Mouse (Mus musculus) heart, embryonic 11.5 days (tissue): ENCODE measurements around the gene Dio1. TPM values are rescaled to one million over a fixed set of nuclear protein-coding genes. Genes with fewer than 3 reads are reported as not detected.

Experiments
- ATAC-seq: fragments of 200-750 bp; cut with Nextera tagmentation; replicated peaks from 2 replicates; pipeline ENCODE4 v1.8.0; 2017; ENCODE audit warnings: moderate library complexity; ENCODE audit not compliant: insufficient number of reproducible peaks, low FRiP score, low TSS enrichment
- H3K27ac ChIP-seq: fragments of 300-500 bp; sonication (generic); 2 replicates; pipeline ENCODE4 v1.5.1; 2014; ENCODE audit warnings: mild to moderate bottlenecking, low read depth, low read length
- H3K27me3 ChIP-seq: fragments of 300-500 bp; sonication (generic); 2 replicates; pipeline ENCODE4 v1.6.1; 2014; ENCODE audit warnings: mild to moderate bottlenecking, low read length, mixed read lengths; ENCODE audit not compliant: control insufficient read depth, insufficient read depth
- H3K36me3 ChIP-seq: fragments of 300-500 bp; sonication (generic); 2 replicates; pipeline ENCODE4 v1.6.1; 2014; ENCODE audit warnings: mild to moderate bottlenecking, low read length, moderate library complexity, mixed read lengths; ENCODE audit not compliant: control insufficient read depth, insufficient read depth
- H3K4me1 ChIP-seq: fragments of 300-500 bp; sonication (generic); 2 replicates; pipeline ENCODE4 v1.6.1; 2014; ENCODE audit warnings: low read length; ENCODE audit not compliant: control insufficient read depth, insufficient read depth
- H3K4me2 ChIP-seq: fragments of 300-500 bp; sonication (generic); 2 replicates; pipeline ENCODE4 v1.6.1; 2014; ENCODE audit warnings: mild to moderate bottlenecking, moderate library complexity
- H3K4me3 ChIP-seq: fragments of 300-500 bp; sonication (generic); 2 replicates; pipeline ENCODE4 v1.5.1; 2014; ENCODE audit warnings: low read depth, low read length
- H3K9ac ChIP-seq: fragments of 300-500 bp; sonication (generic); 2 replicates; pipeline ENCODE4 v1.6.1; 2014; ENCODE audit warnings: mild to moderate bottlenecking, low read depth, low read length, moderate library complexity
- H3K9me3 ChIP-seq: fragments of 300-500 bp; sonication (generic); replicated peaks from 2 replicates; pipeline ENCODE4 v1.6.1; 2016; ENCODE audit warnings: low read length; ENCODE audit not compliant: control insufficient read depth
- WGBS: fragments of 180-500 bp; shearing (Covaris S2); extraction: QIAGEN DNeasy Blood & Tissue Kit; methylation state at CpG from one replicate; pipeline ENCODE4 v1.1.7; 2014; ENCODE audit not compliant: insufficient replicate concordance; 5-methylcytosine and 5-hydroxymethylcytosine counted together
- polyA plus RNA-seq: library from polyadenylated mRNA; unstranded; fragments of >200 nt; fragmentation: Nextera tagmentation; extraction: Ambion mirVana; gene quantifications from 2 replicates; pipeline ENCODE4 v1.2.1, GENCODE M21; 2014

The Dio1 gene
- polyA plus RNA-seq = not detected in 2 replicates

GRCm38 (mm10) chr4:107306966-107307365 is at the start of gene Dio1:
Gene Dio1 (minus strand): TSS chr4:107307169.
- WGBS = 50% methylated on average over 6 of the region's 6 CpGs
- Histone ChIP-seq H3K4me2 (no peak within 1 kb of the TSS), H3K27me3 (no peaks in the 10 kb centered on the region), H3K4me1 (0 out of 2 replicates have a peak, but pooled peaks cover 5% of the 10 kb centered on the region), H3K36me3 (no peaks in the 10 kb centered on the region), H3K9me3 (no peaks in the 10 kb centered on the region), H3K4me3 (no peak within 1 kb of the TSS), H3K9ac (no peak within 1 kb of the TSS), H3K27ac (no peak within 1 kb of the TSS)
- ATAC-seq = no peak

- 61% methylated on average over 4 of the region's 4 CpGs for WGBS
- no peak overlapping the region for H3K27ac ChIP-seq
Measured at GRCm38 (mm10) chr4:107354543-107354942, 47.6 kb upstream of the Dio1 start.

GRCm38 (mm10) chr4:107354126-107354525 is 47.2 kb upstream of the Dio1 start:
- Histone ChIP-seq H3K9ac (no peak overlapping the region), H3K9me3 (no peaks in the 10 kb centered on the region), H3K27me3 (no peaks in the 10 kb centered on the region), H3K36me3 (0 out of 2 replicates have a peak, but pooled peaks cover 2% of the 10 kb centered on the region), H3K27ac (no peak overlapping the region), H3K4me2 (no peak overlapping the region), H3K4me1 (no peaks in the 10 kb centered on the region), H3K4me3 (no peak overlapping the region)
- no peak for ATAC-seq
- 75% methylated on average over 5 of the region's 5 CpGs for WGBS

More at GRCm38 (mm10) chr4:107354543-107354942, 47.6 kb upstream of the Dio1 start:
- Histone ChIP-seq H3K4me2 (no peak overlapping the region), H3K9me3 (no peaks in the 10 kb centered on the region), H3K9ac (no peak overlapping the region), H3K36me3 (0 out of 2 replicates have a peak, but pooled peaks cover 2% of the 10 kb centered on the region), H3K4me1 (no peaks in the 10 kb centered on the region), H3K27me3 (no peaks in the 10 kb centered on the region), H3K4me3 (no peak overlapping the region)
- ATAC-seq = no peak

- 87% methylated on average over 3 of the region's 3 CpGs for WGBS
- Histone ChIP-seq H3K36me3 (0 out of 2 replicates have a peak, but pooled peaks cover 2% of the 10 kb centered on the region), H3K9ac (no peak overlapping the region), H3K4me3 (no peak overlapping the region), H3K27ac (no peak overlapping the region), H3K4me1 (0 out of 2 replicates have a peak, but pooled peaks cover 2% of the 10 kb centered on the region), H3K4me2 (no peak overlapping the region), H3K9me3 (no peaks in the 10 kb centered on the region), H3K27me3 (no peaks in the 10 kb centered on the region)
- ATAC-seq = no peak
Measured at GRCm38 (mm10) chr4:107353612-107354011, 46.6 kb upstream of the Dio1 start.

- H3K9ac ChIP-seq = no peak overlapping the region
- H3K4me1 ChIP-seq = 0 out of 2 replicates have a peak, but pooled peaks cover 2% of the 10 kb centered on the region
- ATAC-seq = no peak
Measured at GRCm38 (mm10) chr4:107351368-107351767, 44.4 kb upstream of the Dio1 start.

GRCm38 (mm10) chr4:107349311-107350008 is 42.5 kb upstream of the Dio1 start:
- Histone ChIP-seq H3K4me1 (0 out of 2 replicates have a peak, but pooled peaks cover 2% of the 10 kb centered on the region), H3K27ac (no peak overlapping the region), H3K4me2 (no peak overlapping the region; the same call in 1 of the 2 replicates), H3K9me3 (no peaks in the 10 kb centered on the region), H3K4me3 (no peak overlapping the region), H3K27me3 (no peaks in the 10 kb centered on the region), H3K36me3 (no peaks in the 10 kb centered on the region), H3K9ac (no peak overlapping the region)
- WGBS = 54% methylated on average over 8 of the region's 8 CpGs
- no peak for ATAC-seq

More at GRCm38 (mm10) chr4:107351368-107351767, 44.4 kb upstream of the Dio1 start:
- H3K9me3 ChIP-seq = no peaks in the 10 kb centered on the region
- H3K36me3 ChIP-seq = no peaks in the 10 kb centered on the region
- no peak overlapping the region for H3K4me2 ChIP-seq
- H3K4me3 ChIP-seq = no peak overlapping the region
- H3K27me3 ChIP-seq = no peaks in the 10 kb centered on the region
- H3K27ac ChIP-seq = no peak overlapping the region

GRCm38 (mm10) chr4:107348529-107349310 is 41.8 kb upstream of the Dio1 start:
- ATAC-seq = no peak
- WGBS = 66% methylated on average over 20 of the region's 20 CpGs
- H3K9ac ChIP-seq = no peak overlapping the region
- H3K4me2 ChIP-seq = no peak overlapping the region; the same call in 1 of the 2 replicates
- no peaks in the 10 kb centered on the region for H3K9me3 ChIP-seq
- H3K27me3 ChIP-seq = no peaks in the 10 kb centered on the region
- no peak overlapping the region for H3K27ac ChIP-seq
- no peaks in the 10 kb centered on the region for H3K36me3 ChIP-seq
- H3K4me1 ChIP-seq = 0 out of 2 replicates have a peak, but pooled peaks cover 2% of the 10 kb centered on the region
- no peak overlapping the region for H3K4me3 ChIP-seq

GRCm38 (mm10) chr4:107347221-107347620 is 40.3 kb upstream of the Dio1 start:
- no peak overlapping the region for H3K4me3 ChIP-seq
- H3K27ac ChIP-seq = no peak overlapping the region
- 80% methylated on average over 6 of the region's 6 CpGs for WGBS
- 0 out of 2 replicates have a peak, but pooled peaks cover 2% of the 10 kb centered on the region for H3K4me1 ChIP-seq
- ATAC-seq = no peak
- H3K9ac ChIP-seq = no peak overlapping the region
- no peaks in the 10 kb centered on the region for H3K27me3 ChIP-seq
- H3K36me3 ChIP-seq = no peaks in the 10 kb centered on the region
- no peak overlapping the region for H3K4me2 ChIP-seq
- no peaks in the 10 kb centered on the region for H3K9me3 ChIP-seq
